Mouse (Mus musculus) G1E-ER4 (cell line): Measurements from ENCODE around the gene Tcte1. TPM values are rescaled to one million over a fixed set of nuclear protein-coding genes. Genes with fewer than 3 reads are reported as not detected.

ENCODE experiments used
- GATA1 ChIP-seq: IDR thresholded peaks from one replicate; pipeline ENCODE4 v1.8.0; 2012; ENCODE audit warnings: low read length, inconsistent platforms
- polyA plus RNA-seq: library from polyadenylated mRNA; stranded (reverse); fragments of >175 nt; gene quantifications from 2 replicates; pipeline ENCODE4 v1.2.3, GENCODE M21; 2012

Gene Tcte1
- polyA plus RNA-seq: not detected in 2 replicates

- TF ChIP-seq GATA1: no peak
Measured at GRCm38 (mm10) chr17:45523263-45523662, at the start of gene Tcte1. Tcte1 (plus strand) TSS chr17:45523434.

GRCm38 (mm10) chr17:45473667-45474066 lies 49.6 kb upstream of the Tcte1 start:
- no peak for TF ChIP-seq GATA1

GRCm38 (mm10) chr17:45474146-45474545 lies 49.1 kb upstream of the Tcte1 start:
- TF ChIP-seq GATA1: no peak

GRCm38 (mm10) chr17:45474669-45475465 lies 48.4 kb upstream of the Tcte1 start, which contains the start of gene Spats1:
Spats1 (minus strand) TSS chr17:45475415.
- TF ChIP-seq GATA1: no peak

- no peak for TF ChIP-seq GATA1
Measured at GRCm38 (mm10) chr17:45478234-45478825, 44.9 kb upstream of the Tcte1 start.

- no peak for TF ChIP-seq GATA1
Measured at GRCm38 (mm10) chr17:45480429-45480828, 42.8 kb upstream of the Tcte1 start.

- no peak for TF ChIP-seq GATA1
Measured at GRCm38 (mm10) chr17:45485581-45485980, 37.7 kb upstream of the Tcte1 start.

- no peak for TF ChIP-seq GATA1
Measured at GRCm38 (mm10) chr17:45487216-45487615, 36.0 kb upstream of the Tcte1 start.

- TF ChIP-seq GATA1: no peak
Measured at GRCm38 (mm10) chr17:45488321-45489254, 34.6 kb upstream of the Tcte1 start.

GRCm38 (mm10) chr17:45489736-45490135 lies 33.5 kb upstream of the Tcte1 start:
- TF ChIP-seq GATA1: no peak

- no peak for TF ChIP-seq GATA1
Measured at GRCm38 (mm10) chr17:45490532-45491154, 32.6 kb upstream of the Tcte1 start.

GRCm38 (mm10) chr17:45495398-45495797 lies 27.8 kb upstream of the Tcte1 start:
- TF ChIP-seq GATA1: no peak

GRCm38 (mm10) chr17:45498397-45498796 lies 24.8 kb upstream of the Tcte1 start:
- no peak for TF ChIP-seq GATA1

GRCm38 (mm10) chr17:45499516-45499915 lies 23.7 kb upstream of the Tcte1 start:
- no peak for TF ChIP-seq GATA1

GRCm38 (mm10) chr17:45500981-45501380 lies 22.3 kb upstream of the Tcte1 start:
- TF ChIP-seq GATA1: no peak
